Mouse (Mus musculus) left cerebral cortex, postnatal 4 days (tissue): ENCODE measurements at regions not wholly inside any gene's neighbourhood (a gene's known extent, or its start where the extent isn't known, plus 50 kb on each side); places are given as distances from the start of the nearest gene placed in this dataset.

Source experiments
- DNase-seq: peaks from one replicate; pipeline ENCODE4 v3.0.0-alpha.2; 2022
- intact Hi-C: fragments of 180-260 bp; cut with DNase I; formaldehyde crosslinking; loops from one replicate; pipeline ENCODE4 v1.15.1; 2025

GRCm38 (mm10) chr1:99369776-99370175, 402.8 kb upstream of the Cntnap5b start:
- DNase-seq: peak; percentile 57

GRCm38 (mm10) chr1:99370346-99370940, 402.1 kb upstream of the Cntnap5b start:
- intact Hi-C loops: no loop called here
- DNase-seq: no peak

More at GRCm38 (mm10) chr1:99369776-99370175, 402.8 kb upstream of the Cntnap5b start:
- intact Hi-C loops: no loop called here

- no peak for DNase-seq
- intact Hi-C loops: no loop called here
Measured at GRCm38 (mm10) chr1:99395813-99396212, 376.8 kb upstream of the Cntnap5b start.
